ENCODE assay signal across 8 mouse cellular contexts in genomic region chr5:150673153-150673835, GRCm38 (mm10). TPM values are rescaled to one million over a fixed set of nuclear protein-coding genes. Genes with fewer than 3 reads are reported as not detected.
DNase-seq lines count a peak whose midpoint lies in the region; ATAC-seq lines count a peak whose summit lies in the region.

Gene Pds5b (plus strand): TSS chr5:150673739.

- H3K9me3 ChIP-seq in hindbrain, embryonic 16.5 days (ENCODE audit: control insufficient read depth, low read length) = no peaks in the 10 kb centered on the region

- H3K27me3 ChIP-seq in hindbrain, embryonic 16.5 days (replicated peaks; ENCODE audit: control insufficient read depth, insufficient read depth, low read length) = no peaks in the 10 kb centered on the region

- H3K4me1 ChIP-seq in hindbrain, embryonic 16.5 days (ENCODE audit: control insufficient read depth, insufficient read depth, low read depth, low read length) = peaks cover 17% of the 10 kb centered on the region

- ATAC-seq in hindbrain, embryonic 16.5 days = peak; percentile 97

- H3K79me2 ChIP-seq in macrophage (ENCODE audit: inconsistent target) = peaks cover 40% of the 10 kb centered on the region

- H3K4me3 ChIP-seq in hindbrain, embryonic 16.5 days (ENCODE audit: low read length) = peak within 1 kb of the TSS; percentile 67
- peak within 1 kb of the TSS; percentile 52 for H3K4me3 ChIP-seq in macrophage (ENCODE audit: inconsistent target)

- peak within 1 kb of the TSS; percentile 83 for H3K9ac ChIP-seq in hindbrain, embryonic 16.5 days (ENCODE audit: low read depth, low read length)

- H3K27ac ChIP-seq in hindbrain, embryonic 16.5 days (ENCODE audit: low read depth, low read length) = peak within 1 kb of the TSS; percentile 95
- no peak within 1 kb of the TSS for H3K27ac ChIP-seq in macrophage

- H3K4me2 ChIP-seq in hindbrain, embryonic 16.5 days (ENCODE audit: low read length) = peak within 1 kb of the TSS; percentile 64

- WGBS in hindbrain, embryonic 16.5 days = 16% methylated on average over 41 of the region's 49 CpGs
- 12% methylated on average over 41 of the region's 49 CpGs for WGBS in macrophage (ENCODE audit: missing documents)

- no peaks in the 10 kb centered on the region for H3K36me3 ChIP-seq in hindbrain, embryonic 16.5 days (ENCODE audit: control insufficient read depth, insufficient read depth, low read length)
- no peaks in the 10 kb centered on the region for H3K36me3 ChIP-seq in macrophage (ENCODE audit: inconsistent target)

- DNase-seq in WW6 (ENCODE audit: low read depth, low spot score) = peak; percentile 94
- DNase-seq in cerebellum, postnatal 4 days (ENCODE audit: low spot score in 2 of 2) = peak; percentile 96 to 98
- DNase-seq in gastrocnemius, adult 18-20 months (ENCODE audit: low spot score) = peak; percentile 92
- peak; percentile 91 to 94 for DNase-seq in left cerebral cortex, adult 18-20 months (ENCODE audit: low spot score in 2 of 2)
- peak; percentile 94 for DNase-seq in right cerebral cortex, adult 18-20 months
- peak; percentile 76 for DNase-seq in urinary bladder, postnatal 10 days (ENCODE audit: low spot score)

RNA-seq across cellular contexts. Expression of gene Pds5b, which starts in this region (rescaled TPM):
- total RNA-seq in gastrocnemius, adult 18-20 months (2021) = 10 to 100 TPM; 21.2 to 22.2 TPM
- polyA plus RNA-seq in hindbrain, embryonic 16.5 days (2015; fragmentation: Nextera tagmentation; extraction: Ambion mirVana) = 26.7 and 27.5 TPM in 2 replicates
- total RNA-seq in left cerebral cortex, adult 18-20 months (2021) = 10 to 100 TPM; 73.1 to 75.1 TPM
- 10 to 100 TPM in 24 of 26 experiments, 1 to 10 TPM in 2; 8.1 to 48.6 (median 38.0) TPM for total RNA-seq in macrophage (2018; cell fraction: chromatin; rRNA removed)
- total RNA-seq in macrophage (2018; cell fraction: cytosol; rRNA removed) = 10 to 100 TPM in 3 of 26 experiments, 1 to 10 TPM in 23; 5.3 to 11.2 (median 8.5) TPM
- 10 to 100 TPM in 24 of 26 experiments, 1 to 10 TPM in 2; 7.1 to 46.6 (median 23.3) TPM for total RNA-seq in macrophage (2018; cell fraction: nucleus; rRNA removed)
- 7.0 to 11.5 TPM (median 8.4 TPM) in 3 replicates for polyA plus RNA-seq in macrophage (2018)
